Mouse (Mus musculus) spleen, adult 2 months (tissue): ENCODE measurements at regions not wholly inside any gene's neighbourhood (a gene's known extent, or its start where the extent isn't known, plus 50 kb on each side); places are given as distances from the start of the nearest gene placed in this dataset.

Experiments
- CTCF ChIP-seq: fragments of 200-500 bp; IDR thresholded peaks from 2 replicates; pipeline ENCODE4 v1.5.1; 2011; ENCODE audit warnings: mild to moderate bottlenecking, inconsistent platforms; ENCODE audit not compliant: insufficient read depth, insufficient read length, insufficient replicate concordance; ENCODE audit errors: extremely low read depth
- POLR2A ChIP-seq: fragments of 200-500 bp; IDR thresholded peaks from 2 replicates; pipeline ENCODE4 v1.6.1; 2011; ENCODE audit warnings: low read depth, low read length, inconsistent platforms

GRCm38 (mm10) chr8:26384305-26384993 is 265.1 kb downstream of the Gm45692 start:
- TF ChIP-seq CTCF = no peak
- no peak for TF ChIP-seq POLR2A
